Mouse (Mus musculus) adrenal gland, adult 2 months (tissue): ENCODE data around the gene Ptafr. TPM values are rescaled to one million over a fixed set of nuclear protein-coding genes. Genes with fewer than 3 reads are reported as not detected.
"Not testable (repeated sequence)": the region's sequence is repeated elsewhere in the genome, so short reads cannot be mapped to it uniquely, and the experiment has no call there.

Experiments
- DNase-seq: peaks from one replicate; pipeline ENCODE4 v3.0.0; 2021
- polyA plus RNA-seq: library from polyadenylated mRNA; depleted of rRNA; stranded (reverse); fragments of >200 nt; gene quantifications from 2 replicates; pipeline ENCODE4 v1.2.3, GENCODE M21; 2012
- total RNA-seq, 2 experiments: library from RNA; stranded (reverse); gene quantifications; 2 replicates each; pipeline ENCODE4 v1.2.3; 2021

Gene Ptafr
- total and polyA plus RNA-seq, 3 experiments, result 0.98 to 3.2 (median 1.6) TPM

- not testable (repeated sequence) for DNase-seq
Observed at GRCm38 (mm10) chr4:132555550-132555949, 8.3 kb upstream of the Ptafr start.

GRCm38 (mm10) chr4:132563261-132563660 is 606 bp upstream of the Ptafr start:
- no peak for DNase-seq

DNA sequence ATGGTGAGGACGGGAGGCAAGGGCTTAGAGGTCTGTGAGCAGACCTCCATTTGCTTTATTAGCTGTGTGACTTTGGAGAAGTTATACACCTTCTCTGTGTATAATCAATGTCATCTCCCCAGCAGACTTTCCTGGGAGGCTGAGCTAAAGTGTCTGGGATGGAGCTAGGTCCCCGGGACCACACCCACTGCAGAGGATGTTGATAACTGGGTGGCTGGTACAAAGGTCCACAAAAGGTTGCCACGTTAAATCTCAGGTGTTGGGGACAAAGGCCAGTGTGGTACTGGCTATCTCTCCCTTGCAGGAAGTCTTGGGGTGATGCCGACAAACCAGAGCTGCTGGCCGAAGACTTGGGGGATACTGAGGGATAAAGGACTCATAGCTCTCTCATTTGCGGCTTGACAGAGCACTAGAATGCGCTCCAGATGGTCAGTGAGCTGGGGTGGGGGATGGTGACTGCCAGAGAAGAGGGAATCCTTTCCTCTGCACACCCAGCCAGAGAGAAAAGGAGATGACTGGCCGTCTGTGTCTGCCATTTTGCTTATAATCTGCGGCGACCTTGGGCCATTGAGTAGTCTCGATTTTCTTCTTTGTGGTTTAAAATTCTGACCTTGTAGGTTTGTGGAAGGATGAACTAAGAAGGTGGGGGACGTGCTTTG is 1.4 kb downstream of the Ptafr start:
- DNase-seq, result no peak

DNA sequence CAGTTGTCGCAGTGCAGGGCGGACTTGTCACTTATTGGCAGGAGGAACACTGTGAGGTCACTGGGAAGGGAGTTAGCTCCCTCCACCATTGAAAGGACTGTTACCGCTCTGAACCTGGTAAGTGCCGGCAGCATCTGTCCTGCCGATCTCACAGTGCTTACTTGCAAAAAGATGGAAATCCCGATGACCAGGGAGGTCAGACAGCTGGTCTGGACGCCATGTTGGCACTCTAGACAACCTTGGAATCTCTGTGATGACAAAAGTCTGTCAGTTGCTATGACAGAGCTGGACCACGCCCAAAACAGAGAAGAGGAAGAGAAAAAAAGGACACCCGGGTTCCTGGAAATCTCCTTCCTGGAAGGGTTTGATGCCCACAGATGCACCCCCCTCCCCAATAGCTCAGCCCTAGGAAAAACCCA is 3.5 kb downstream of the Ptafr start:
- DNase-seq, result peak; percentile 47

- no peak for DNase-seq
Observed at GRCm38 (mm10) chr4:132569115-132569514, 5.2 kb downstream of the Ptafr start.

GRCm38 (mm10) chr4:132571190-132571589 is 7.3 kb downstream of the Ptafr start:
- no peak for DNase-seq

GRCm38 (mm10) chr4:132573327-132573726 is 9.5 kb downstream of the Ptafr start:
- DNase-seq, result no peak

DNA sequence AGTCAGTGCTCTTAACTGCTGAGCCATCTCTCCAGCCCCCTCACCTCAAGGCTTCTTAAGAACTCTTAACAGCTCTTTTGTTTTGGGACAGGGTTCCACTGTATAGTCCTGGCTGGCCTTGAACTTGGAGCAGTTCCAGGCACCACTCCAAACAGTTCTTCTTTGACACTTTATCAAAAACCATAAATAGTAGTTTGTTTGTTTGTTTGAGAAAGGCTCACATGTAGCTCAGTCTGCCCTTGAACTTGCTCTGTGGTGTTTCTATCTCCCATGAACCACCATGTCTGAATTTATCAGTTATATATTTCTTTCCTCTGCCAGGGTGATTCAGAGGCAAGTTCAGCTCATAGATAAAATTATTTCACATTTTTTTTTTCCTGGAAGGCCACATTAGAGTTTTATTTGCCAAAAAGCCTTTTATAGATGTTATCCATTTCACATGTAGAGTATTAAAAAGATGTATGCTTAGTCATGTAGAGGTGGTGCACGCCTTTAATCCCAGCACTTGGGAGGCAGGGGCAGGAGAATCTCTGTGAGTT is 11.0 kb downstream of the Ptafr start:
- no peak for DNase-seq

DNA sequence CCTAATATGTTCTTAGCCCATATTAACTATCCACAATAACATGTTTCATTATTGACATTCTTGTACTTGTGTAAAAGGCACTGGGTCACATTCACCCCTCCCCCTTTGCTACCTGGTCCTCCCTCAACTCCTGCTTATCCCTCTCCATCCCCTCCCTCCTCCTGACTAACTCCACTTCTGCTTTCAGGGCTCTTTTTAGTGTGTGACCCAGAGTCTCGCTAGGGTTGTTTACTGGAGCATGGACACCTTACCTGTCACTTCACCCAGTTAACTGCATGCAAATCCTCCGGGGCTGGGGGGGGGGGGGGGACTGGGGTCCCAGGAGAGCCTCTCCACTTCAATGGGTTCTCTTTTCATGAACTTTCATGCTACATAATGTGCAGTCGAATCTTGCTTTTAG is 19.9 kb downstream of the Ptafr start:
- no peak for DNase-seq

DNA sequence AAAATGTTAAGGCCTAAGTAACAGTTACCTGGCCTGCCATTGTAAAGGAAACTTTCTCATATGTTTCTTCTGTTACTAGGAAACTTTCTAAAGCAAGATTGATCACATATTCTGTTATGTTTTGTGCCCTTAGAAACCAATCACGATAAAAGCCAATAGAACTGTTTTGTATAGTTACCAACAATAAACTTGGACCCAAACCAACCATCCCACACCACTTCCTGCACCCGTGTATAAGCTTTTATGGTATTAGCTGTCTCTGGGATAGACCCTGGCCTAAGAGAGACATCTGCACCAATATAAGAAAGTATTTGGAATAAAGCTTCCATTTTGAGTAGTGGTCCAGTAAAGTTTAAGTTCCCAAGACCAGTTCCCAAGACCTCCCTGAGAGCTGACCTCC is 21.1 kb downstream of the Ptafr start:
- no peak for DNase-seq

- no peak for DNase-seq
Observed at GRCm38 (mm10) chr4:132586282-132586681, 22.4 kb downstream of the Ptafr start.

- DNase-seq, result no peak
Observed at GRCm38 (mm10) chr4:132588512-132588911, 24.6 kb downstream of the Ptafr start.

- DNase-seq, result no peak
Observed at GRCm38 (mm10) chr4:132590642-132591041, 26.8 kb downstream of the Ptafr start.

DNA sequence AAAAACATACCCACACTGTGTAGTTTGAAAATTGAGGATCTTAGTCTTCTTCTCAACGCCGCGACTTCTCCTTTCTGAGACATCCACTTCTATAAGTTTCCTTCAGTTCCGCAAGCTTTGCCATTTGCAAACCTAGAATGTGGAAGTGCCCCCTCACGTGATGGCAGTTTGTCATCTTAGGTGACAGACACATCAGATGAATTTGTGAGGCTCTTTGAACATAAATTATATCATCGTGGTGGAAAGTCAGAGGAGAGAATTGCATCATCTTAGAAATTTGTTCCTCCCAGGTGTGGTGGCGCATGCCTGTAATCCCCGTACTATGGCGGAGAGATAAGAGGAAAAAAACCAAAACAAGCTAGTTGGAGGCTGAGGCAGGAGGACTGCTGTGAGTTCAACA is 29.1 kb downstream of the Ptafr start:
- no peak for DNase-seq

DNA sequence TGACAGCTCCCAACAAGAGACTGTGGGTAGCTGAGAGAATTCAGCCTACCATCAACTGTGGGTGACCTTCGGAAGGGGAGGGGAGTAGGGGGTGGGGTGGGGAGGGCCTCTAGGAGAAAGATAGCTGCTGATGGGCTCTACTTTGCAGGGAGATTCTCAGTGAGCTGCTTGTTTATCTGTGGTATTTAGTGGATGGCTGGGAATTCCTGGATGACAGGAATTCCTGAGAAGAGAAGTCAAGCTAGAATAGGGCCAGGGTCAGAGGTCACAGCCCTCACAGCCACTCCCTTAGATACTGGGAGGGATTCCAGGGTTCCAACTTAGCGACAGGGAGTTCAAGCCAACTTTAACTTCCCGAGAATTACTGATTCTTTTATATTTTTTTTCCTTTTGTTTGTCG is 30.3 kb downstream of the Ptafr start:
- DNase-seq, result no peak

- DNase-seq, result no peak
Observed at GRCm38 (mm10) chr4:132598861-132599260, 35.0 kb downstream of the Ptafr start.

GRCm38 (mm10) chr4:132599764-132600163 is 35.9 kb downstream of the Ptafr start:
- no peak for DNase-seq

DNA sequence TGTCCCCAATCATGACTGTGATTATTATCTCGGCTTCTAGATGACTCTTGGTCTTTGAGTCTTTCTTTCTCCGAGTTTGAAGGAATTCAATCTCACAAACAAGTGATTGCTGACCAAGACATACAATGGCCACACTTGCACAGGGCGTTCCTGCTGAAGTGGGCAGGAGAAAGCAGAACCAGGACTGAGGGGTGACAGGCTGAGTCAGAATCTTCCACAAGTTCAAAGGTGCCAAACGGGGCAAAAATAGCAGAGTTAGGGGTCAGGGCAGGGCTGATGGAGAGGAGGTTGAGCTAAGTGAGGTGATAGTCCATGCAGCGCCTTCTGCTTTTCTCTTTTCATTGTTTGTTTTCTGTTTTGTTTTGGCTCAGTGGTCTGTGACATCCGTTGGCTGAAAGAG is 36.6 kb downstream of the Ptafr start:
- DNase-seq, result no peak

DNA sequence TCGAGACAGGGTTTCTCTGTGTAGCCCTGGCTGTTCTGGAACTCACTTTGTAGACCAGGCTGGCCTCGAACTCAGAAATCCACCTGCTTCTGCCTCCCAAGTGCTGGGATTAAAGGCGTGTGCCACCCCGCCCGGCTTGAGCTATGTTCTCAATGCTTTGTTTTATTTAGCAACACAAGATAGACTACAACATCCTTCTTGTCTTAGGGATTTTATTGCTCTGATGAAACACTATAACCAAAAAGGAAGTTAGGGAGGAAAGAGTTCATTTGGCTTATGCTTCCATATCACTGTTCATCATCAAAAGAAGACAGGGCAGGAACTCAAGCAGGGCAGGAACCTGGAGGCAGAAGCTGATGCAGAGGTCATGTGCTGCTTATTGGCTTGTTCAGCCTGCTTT is 37.4 kb downstream of the Ptafr start:
- DNase-seq, result not testable (repeated sequence)

GRCm38 (mm10) chr4:132603468-132603867 is 39.6 kb downstream of the Ptafr start:
- DNase-seq, result no peak

DNA sequence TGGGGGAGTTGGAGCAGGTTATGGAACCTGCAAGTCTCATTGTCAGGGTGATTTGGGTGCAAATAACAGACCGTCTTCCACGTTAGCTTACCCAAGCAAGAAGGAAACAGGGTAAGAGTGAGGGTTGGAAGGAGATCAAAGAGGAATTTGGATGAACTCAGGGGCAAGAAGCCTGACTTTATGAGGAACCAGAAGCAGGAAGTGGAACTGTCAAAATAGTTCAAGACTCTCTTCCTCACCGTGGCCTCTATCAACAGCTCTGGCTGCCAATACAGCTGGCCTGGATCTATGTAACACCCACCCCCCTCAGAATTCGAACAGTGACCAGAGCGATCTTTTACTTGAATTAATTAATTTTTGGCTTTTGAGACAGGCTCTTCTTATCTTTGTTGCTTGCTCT is 41.9 kb downstream of the Ptafr start:
- no peak for DNase-seq

GRCm38 (mm10) chr4:132608147-132608546 is 44.3 kb downstream of the Ptafr start:
- peak; percentile 11 for DNase-seq

- no peak for DNase-seq
Observed at GRCm38 (mm10) chr4:132610301-132610984, 46.6 kb downstream of the Ptafr start.

DNA sequence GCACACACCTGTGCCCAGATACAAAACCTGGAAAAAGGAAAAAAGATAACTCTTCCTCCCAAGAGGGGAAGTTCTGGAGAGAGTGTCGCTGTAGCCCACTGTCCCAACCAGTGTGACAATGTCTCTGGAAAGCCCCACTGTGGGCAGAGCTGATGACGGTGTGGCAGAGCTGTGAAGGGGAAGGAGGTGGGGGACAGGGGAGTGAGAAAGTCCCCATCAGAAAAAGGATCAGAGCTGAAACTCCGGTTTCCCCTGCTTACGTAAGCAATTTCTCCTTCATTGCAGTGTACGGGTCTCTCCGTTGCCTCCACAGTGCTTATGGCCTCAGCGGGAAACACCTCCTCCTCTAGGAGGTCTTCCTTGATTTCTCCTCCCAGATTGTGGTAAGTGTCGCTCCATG is 47.5 kb downstream of the Ptafr start:
- DNase-seq, result no peak
